Mouse (Mus musculus): ENCODE results near the gene Cmtr1. TPM values are rescaled to one million over a fixed set of nuclear protein-coding genes. Genes with fewer than 3 reads are reported as not detected.

Gene Cmtr1
- polyA plus RNA-seq (2014; fragmentation: Illumina TruSeq; extraction: RNeasy Lipid Tissue Mini Kit (QIAGEN cat#74804); ENCODE audit: low read depth, low replicate concordance), result 16.8 TPM

GRCm38 (mm10) chr17:29660076-29660761 lies at the start of gene Cmtr1:
TSS of gene Cmtr1 (plus strand) at chr17:29660595.

GRCm38 (mm10) chr17:29614115-29615023 lies 46.0 kb upstream of the Cmtr1 start, which contains the start of the genes Rnf8 and Gm28043:
TSS of gene Rnf8 (plus strand) at chr17:29614790.
TSS of gene Gm28043 (plus strand) at chr17:29614876.

DNA sequence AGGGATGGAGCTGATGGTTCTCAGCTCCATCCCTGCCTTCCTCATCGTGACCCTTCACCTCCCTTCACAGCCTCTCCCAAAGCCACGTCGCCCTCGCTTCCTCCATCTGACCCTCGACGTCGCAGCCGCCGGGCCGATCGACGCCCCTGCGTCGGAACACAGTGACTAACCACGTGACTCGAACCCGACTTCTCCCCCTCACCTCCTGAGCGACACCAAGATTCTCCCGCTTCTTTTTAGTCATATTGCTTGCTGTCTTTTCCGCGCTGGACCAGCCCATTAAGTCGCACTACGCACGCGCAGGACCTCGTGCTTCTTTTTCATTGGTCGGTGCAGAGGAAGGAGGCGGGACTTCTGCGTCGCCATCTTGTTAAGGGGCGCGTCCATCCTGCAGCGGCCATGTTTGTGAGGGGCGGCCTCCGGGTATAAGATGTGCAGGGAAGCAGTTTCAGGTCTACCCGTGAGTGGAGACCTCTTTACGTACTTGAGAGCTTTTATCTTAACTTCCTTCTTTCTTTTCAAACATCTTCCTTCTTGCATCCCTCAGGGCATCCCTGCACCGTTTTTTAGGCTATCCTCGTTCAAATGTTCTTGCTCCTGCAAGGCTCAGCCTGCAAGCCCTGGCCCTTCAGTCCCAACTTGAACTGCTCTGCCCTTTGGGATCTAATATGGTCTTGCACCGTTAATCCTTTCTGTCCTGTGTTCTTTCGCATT lies 56.5 kb downstream of the Cmtr1 start, which contains the start of gene Ccdc167:
TSS of gene Ccdc167 (minus strand) at position 313 of the 714 bp plus-strand sequence.

Other genes with a start within 250 kb of the Cmtr1 start
- gene Pim1, start 169.8 kb upstream of the Cmtr1 start, polyA plus RNA-seq (2014; fragmentation: Illumina TruSeq; extraction: RNeasy Lipid Tissue Mini Kit (QIAGEN cat#74804); ENCODE audit: low read depth, low replicate concordance), result 23.0 TPM
- gene Gm17657, start 111.0 kb upstream of the Cmtr1 start, polyA plus RNA-seq (2014; fragmentation: Illumina TruSeq; extraction: RNeasy Lipid Tissue Mini Kit (QIAGEN cat#74804); ENCODE audit: low read depth, low replicate concordance), result 1.3 TPM
- gene Tbc1d22b, start 110.8 kb upstream of the Cmtr1 start, polyA plus RNA-seq (2014; fragmentation: Illumina TruSeq; extraction: RNeasy Lipid Tissue Mini Kit (QIAGEN cat#74804); ENCODE audit: low read depth, low replicate concordance), result 4.2 TPM
- gene Tmem217, start 108.2 kb upstream of the Cmtr1 start, polyA plus RNA-seq (2014; fragmentation: Illumina TruSeq; extraction: RNeasy Lipid Tissue Mini Kit (QIAGEN cat#74804); ENCODE audit: low read depth, low replicate concordance), result 31.3 TPM
- gene Rnf8, start 45.8 kb upstream of the Cmtr1 start, polyA plus RNA-seq (2014; fragmentation: Illumina TruSeq; extraction: RNeasy Lipid Tissue Mini Kit (QIAGEN cat#74804); ENCODE audit: low read depth, low replicate concordance), result 17.3 TPM
- 1.0 TPM for gene Gm28043, start 45.7 kb upstream of the Cmtr1 start, polyA plus RNA-seq (2014; fragmentation: Illumina TruSeq; extraction: RNeasy Lipid Tissue Mini Kit (QIAGEN cat#74804); ENCODE audit: low read depth, low replicate concordance)
- 1.2 TPM for gene Ccdc167, start 56.4 kb downstream of the Cmtr1 start, polyA plus RNA-seq (2014; fragmentation: Illumina TruSeq; extraction: RNeasy Lipid Tissue Mini Kit (QIAGEN cat#74804); ENCODE audit: low read depth, low replicate concordance)